Mouse (Mus musculus) neural tube, embryonic 11.5 days (tissue): Measurements from ENCODE around the gene Arid5b. TPM values are rescaled to one million over a fixed set of nuclear protein-coding genes. Genes with fewer than 3 reads are reported as not detected.
"Not testable (repeated sequence)": the region's sequence is repeated elsewhere in the genome, so short reads cannot be mapped to it uniquely, and the experiment has no call there.

Experiments
- ATAC-seq: fragments of 200-750 bp; cut with Nextera tagmentation; 2 replicates; pipeline ENCODE4 v1.8.0; 2017; ENCODE audit warnings: moderate number of reproducible peaks, mild to moderate bottlenecking, moderate TSS enrichment, moderate library complexity; ENCODE audit not compliant: insufficient read depth, low FRiP score, low TSS enrichment
- DNase-seq: peaks from one replicate; pipeline ENCODE4 v3.0.0-alpha.2; 2015; ENCODE audit warnings: low spot score
- H3K27ac ChIP-seq: fragments of 300-500 bp; sonication (generic); 2 replicates; pipeline ENCODE4 v1.5.1; 2014; ENCODE audit warnings: low read depth, mild to moderate bottlenecking, low read length
- H3K27me3 ChIP-seq: fragments of 300-500 bp; sonication (generic); 2 replicates; pipeline ENCODE4 v1.6.1; 2014; ENCODE audit warnings: mild to moderate bottlenecking, low read length, mixed read lengths; ENCODE audit not compliant: control insufficient read depth, insufficient read depth
- H3K36me3 ChIP-seq: fragments of 300-500 bp; sonication (generic); 2 replicates; pipeline ENCODE4 v1.6.1; 2014; ENCODE audit warnings: mild to moderate bottlenecking, low read length, moderate library complexity, mixed read lengths; ENCODE audit not compliant: control insufficient read depth, insufficient read depth
- H3K4me1 ChIP-seq: fragments of 300-500 bp; sonication (generic); 2 replicates; pipeline ENCODE4 v1.6.1; 2014; ENCODE audit warnings: low read length, mixed read lengths; ENCODE audit not compliant: control insufficient read depth, insufficient read depth
- H3K4me2 ChIP-seq: fragments of 300-500 bp; sonication (generic); 2 replicates; pipeline ENCODE4 v1.6.1; 2014; ENCODE audit warnings: low read depth, mild to moderate bottlenecking, moderate library complexity
- H3K4me3 ChIP-seq: fragments of 300-500 bp; sonication (generic); 2 replicates; pipeline ENCODE4 v1.5.1; 2014; ENCODE audit warnings: low read depth, low read length
- H3K9ac ChIP-seq: fragments of 300-500 bp; sonication (generic); 2 replicates; pipeline ENCODE4 v1.6.1; 2014; ENCODE audit warnings: mild to moderate bottlenecking, low read length
- H3K9me3 ChIP-seq: fragments of 300-500 bp; sonication (generic); 2 replicates; pipeline ENCODE4 v1.6.1; 2016; ENCODE audit warnings: low read length; ENCODE audit not compliant: control insufficient read depth
- WGBS: fragments of 180-500 bp; shearing (Covaris S2); extraction: QIAGEN DNeasy Blood & Tissue Kit; methylation state at CpG from one replicate; pipeline ENCODE4 v1.1.7; 2014; 5-methylcytosine and 5-hydroxymethylcytosine counted together
- polyA plus RNA-seq: library from polyadenylated mRNA; unstranded; fragments of >200 nt; fragmentation: Nextera tagmentation; extraction: Ambion mirVana; gene quantifications from 2 replicates; pipeline ENCODE4 v1.2.1, GENCODE M21; 2014

Gene Arid5b
- polyA plus RNA-seq, 1 experiment from 2014 or later = 15.0 TPM

DNA sequence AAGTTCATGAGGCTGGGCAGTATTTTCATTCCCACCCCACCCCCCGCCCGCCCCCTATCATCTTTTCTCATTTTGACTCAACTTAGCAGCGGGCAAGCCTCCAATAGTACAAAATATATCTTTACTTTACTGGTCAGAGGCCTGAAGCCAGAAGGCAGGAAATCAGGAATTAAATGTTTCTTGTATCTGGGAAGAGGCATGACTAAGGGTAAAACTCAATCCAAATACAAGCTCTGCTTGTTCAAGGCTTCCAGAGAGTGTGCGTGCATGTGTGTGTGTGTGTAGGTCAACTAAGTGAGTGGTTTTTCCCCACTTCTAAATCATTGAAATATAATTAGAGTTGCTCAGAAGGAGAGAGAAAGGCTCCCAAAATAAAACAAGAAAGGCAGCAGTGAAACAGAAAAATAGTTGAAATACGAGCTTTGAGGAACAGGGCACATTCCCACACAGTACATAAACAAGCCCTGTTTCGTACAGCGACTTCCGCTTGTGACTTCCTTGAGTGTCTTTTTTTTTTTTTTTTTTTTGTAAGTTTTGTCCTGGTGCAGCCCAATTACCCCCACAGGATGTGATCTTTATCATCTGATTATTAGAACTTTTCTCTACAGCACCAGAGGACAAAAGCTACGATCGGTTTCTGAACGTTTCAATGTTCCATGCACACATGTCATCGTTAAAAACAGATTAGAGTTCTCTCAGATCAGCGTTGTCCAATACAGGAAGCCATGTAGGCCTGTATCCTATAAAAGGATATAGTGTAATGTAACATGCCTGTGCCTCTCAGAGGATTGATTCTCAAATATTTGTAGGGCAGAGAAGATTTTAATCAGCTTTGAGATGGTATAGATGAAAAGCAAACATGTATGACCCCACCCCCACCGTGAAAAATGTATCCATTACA is 173.4 kb downstream of the Arid5b start:
- Histone ChIP-seq H3K4me1 (peaks cover 23% of the 10 kb centered on the region), H3K27ac (0 out of 2 replicates have a peak overlapping the region, but pooled peaks have one; percentile 2), H3K36me3 (no peaks in the 10 kb centered on the region; the same call in 1 of the 2 replicates), H3K4me3 (no peak overlapping the region), H3K4me2 (no peak overlapping the region), H3K27me3 (no peaks in the 10 kb centered on the region), H3K9me3 (no peaks in the 10 kb centered on the region), H3K9ac (no peak overlapping the region)
- ATAC-seq = no peak
- WGBS = 70% methylated on average over 14 of the region's 14 CpGs
- no peak for DNase-seq

DNA sequence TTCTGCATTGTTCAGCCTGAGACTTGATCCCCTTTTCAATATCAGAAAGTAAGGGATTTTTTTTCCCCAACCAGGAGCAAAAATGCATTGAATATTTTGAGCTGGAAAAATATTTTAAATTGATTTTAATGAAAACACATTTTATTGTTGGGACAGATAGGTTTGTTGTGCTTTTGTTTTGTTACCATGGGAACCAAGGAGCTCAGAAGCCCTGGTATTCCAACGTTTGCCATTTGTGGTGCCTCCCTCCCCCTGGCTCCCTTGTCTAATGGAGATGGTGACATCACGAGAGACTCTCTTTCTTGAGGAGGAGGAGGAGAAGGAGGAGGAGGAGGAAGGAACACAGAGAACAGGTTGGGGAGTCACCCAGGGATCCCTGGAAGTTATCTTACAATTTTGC is 174.1 kb downstream of the Arid5b start:
- Histone ChIP-seq H3K4me3 (no peak overlapping the region), H3K4me1 (peaks cover 23% of the 10 kb centered on the region), H3K9me3 (no peaks in the 10 kb centered on the region), H3K9ac (no peak overlapping the region), H3K27ac (no peak overlapping the region), H3K4me2 (no peak overlapping the region), H3K36me3 (no peaks in the 10 kb centered on the region; the same call in 1 of the 2 replicates), H3K27me3 (no peaks in the 10 kb centered on the region)
- ATAC-seq (no peak), DNase-seq (no peak)
- WGBS = 15% methylated on average over 2 of the region's 2 CpGs

DNA sequence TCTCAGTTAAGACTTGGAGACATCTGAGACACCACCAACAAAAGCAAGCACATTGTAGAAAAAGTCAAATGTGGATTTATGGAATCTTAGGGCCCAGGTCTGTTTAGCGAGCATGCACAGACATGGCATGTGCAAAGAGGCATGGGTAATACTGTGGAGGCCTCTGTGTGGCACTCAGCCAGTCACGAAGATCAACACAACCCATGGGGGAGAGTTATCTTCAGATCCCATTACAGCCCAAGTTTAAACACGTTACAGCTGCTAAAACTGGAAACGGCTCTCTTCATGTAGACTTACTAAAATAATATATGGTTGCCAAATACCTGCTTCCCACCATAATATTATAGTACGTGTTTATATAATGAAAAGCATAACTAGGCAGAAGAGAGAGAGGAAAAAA is 174.6 kb downstream of the Arid5b start:
- Histone ChIP-seq H3K4me3 (no peak overlapping the region), H3K27ac (no peak overlapping the region), H3K4me1 (peaks cover 23% of the 10 kb centered on the region), H3K4me2 (no peak overlapping the region), H3K9me3 (no peaks in the 10 kb centered on the region), H3K27me3 (no peaks in the 10 kb centered on the region), H3K9ac (no peak overlapping the region), H3K36me3 (no peaks in the 10 kb centered on the region; the same call in 1 of the 2 replicates)
- 77% methylated on average over 5 of the region's 5 CpGs for WGBS
- DNase-seq (no peak), ATAC-seq (no peak)

DNA sequence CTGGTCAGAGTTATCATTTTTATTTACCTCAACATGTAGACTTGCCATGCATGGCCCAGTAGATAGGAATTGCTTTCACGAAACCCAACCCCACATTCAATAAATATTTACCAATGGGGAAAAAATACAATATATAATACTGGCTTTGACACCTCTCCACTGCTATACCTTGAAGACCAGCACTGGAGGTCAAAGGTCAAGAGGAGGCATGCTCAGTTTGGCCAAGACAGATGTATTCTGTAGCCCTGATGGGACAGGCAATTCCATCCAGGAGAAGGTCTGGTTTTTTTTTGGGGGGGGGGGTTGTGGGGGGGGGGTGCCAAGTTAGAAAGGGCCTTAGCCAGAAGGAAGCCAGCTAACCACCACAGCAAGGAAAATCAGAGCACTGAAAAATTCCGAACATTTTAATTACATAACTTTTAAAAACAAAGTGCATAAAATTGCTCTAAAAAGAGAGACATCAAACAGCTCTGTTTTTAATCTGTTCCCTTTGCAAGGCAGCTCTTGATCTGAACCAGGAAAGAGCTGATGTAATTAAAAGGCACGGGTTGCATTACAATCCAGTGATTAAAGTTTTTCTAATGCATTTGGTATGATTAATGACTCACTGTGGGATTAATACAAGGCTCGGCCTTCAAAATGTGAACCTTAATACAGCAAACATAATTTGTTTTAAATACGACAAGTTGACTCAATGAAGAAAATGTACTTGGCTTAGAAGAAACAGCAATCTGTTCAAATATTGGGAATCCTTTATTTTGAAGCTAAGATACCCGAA is 175.3 kb downstream of the Arid5b start:
- ATAC-seq (no peak), DNase-seq (no peak)
- H3K36me3 ChIP-seq = no peaks in the 10 kb centered on the region; the same call in 1 of the 2 replicates
- no peak overlapping the region for H3K9ac ChIP-seq
- no peaks in the 10 kb centered on the region for H3K27me3 ChIP-seq
- H3K9me3 ChIP-seq = no peaks in the 10 kb centered on the region
- H3K4me2 ChIP-seq = no peak overlapping the region
- peaks cover 23% of the 10 kb centered on the region for H3K4me1 ChIP-seq
- 84% methylated on average over 6 of the region's 6 CpGs for WGBS
- no peak overlapping the region for H3K4me3 ChIP-seq
- no peak overlapping the region for H3K27ac ChIP-seq

DNA sequence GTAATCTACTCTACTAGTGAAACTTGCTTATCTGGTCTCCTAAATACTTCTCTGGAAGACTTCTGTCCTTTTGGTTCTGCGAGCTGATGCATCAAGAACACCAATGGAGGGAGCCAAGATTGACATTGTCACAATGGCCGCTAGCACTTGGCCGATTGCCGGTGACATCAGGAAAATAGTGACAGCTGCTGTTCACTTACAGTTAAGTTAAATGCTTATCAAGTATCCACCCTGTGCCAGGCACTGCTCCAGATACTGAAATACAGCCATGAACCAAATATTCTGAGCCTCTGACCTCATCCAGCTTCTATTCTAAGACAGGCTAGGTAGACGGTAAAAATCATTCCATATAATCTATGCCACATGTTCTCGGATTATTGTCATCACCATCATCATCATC is 176.0 kb downstream of the Arid5b start:
- no peak for DNase-seq
- H3K27ac ChIP-seq = no peak overlapping the region
- WGBS = 94% methylated on average over 6 of the region's 6 CpGs
- H3K4me2 ChIP-seq = no peak overlapping the region
- H3K27me3 ChIP-seq = no peaks in the 10 kb centered on the region
- no peaks in the 10 kb centered on the region for H3K9me3 ChIP-seq
- peaks cover 6% of the 10 kb centered on the region for H3K36me3 ChIP-seq
- no peak for ATAC-seq
- peaks cover 23% of the 10 kb centered on the region for H3K4me1 ChIP-seq
- no peak overlapping the region for H3K4me3 ChIP-seq
- no peak overlapping the region for H3K9ac ChIP-seq

DNA sequence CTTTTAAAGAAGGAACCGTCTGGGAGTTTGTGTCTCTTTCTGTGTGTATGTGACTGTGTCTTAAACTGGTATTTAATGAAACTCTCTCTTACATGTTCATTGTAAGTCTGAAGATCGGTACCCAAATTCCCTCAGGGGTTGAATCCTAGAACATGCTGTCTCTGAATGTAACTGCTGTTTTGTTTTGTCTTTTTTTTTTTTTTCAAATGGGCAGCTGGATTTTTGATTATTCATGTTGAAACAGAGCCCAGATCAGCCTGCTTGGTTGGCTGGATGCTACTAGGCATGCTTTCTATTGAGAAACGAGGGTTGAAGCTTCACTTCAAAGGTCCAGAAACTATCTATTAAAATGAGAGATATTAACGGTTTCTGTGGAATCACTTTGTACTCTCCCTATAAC is 177.3 kb downstream of the Arid5b start:
- Histone ChIP-seq H3K9ac (no peak overlapping the region), H3K9me3 (no peaks in the 10 kb centered on the region), H3K36me3 (peaks cover 13% of the 10 kb centered on the region), H3K4me2 (no peak overlapping the region), H3K27ac (no peak overlapping the region), H3K4me1 (peaks cover 13% of the 10 kb centered on the region), H3K4me3 (no peak overlapping the region), H3K27me3 (no peaks in the 10 kb centered on the region)
- 84% methylated on average over 4 of the region's 4 CpGs for WGBS
- DNase-seq (no peak), ATAC-seq (no peak)

DNA sequence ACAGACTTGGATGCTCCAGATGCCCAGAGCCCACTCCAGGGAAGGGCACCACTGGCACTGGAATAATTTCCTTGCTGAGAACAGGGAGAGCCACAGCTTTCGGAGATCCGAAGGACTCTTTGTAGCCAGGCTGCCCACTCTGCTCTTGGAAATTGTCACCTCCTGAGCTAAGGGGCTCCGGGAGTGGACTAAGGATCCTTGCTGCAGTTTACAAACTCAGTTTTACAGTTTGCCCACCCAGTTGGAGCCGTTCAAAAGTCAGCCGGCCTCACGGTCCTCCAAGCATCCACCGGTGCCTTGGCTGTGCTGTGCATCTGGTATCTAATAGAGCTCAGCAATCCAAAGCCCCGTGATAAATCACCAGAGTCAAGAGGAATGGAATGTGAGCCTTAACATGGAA is 178.0 kb downstream of the Arid5b start:
- peaks cover 6% of the 10 kb centered on the region; the same call in 1 of the 2 replicates for H3K4me1 ChIP-seq
- no peaks in the 10 kb centered on the region for H3K9me3 ChIP-seq
- DNase-seq (no peak), ATAC-seq (no peak)
- WGBS = 73% methylated on average over 8 of the region's 8 CpGs
- no peaks in the 10 kb centered on the region for H3K27me3 ChIP-seq
- no peak overlapping the region for H3K4me2 ChIP-seq
- no peak overlapping the region for H3K27ac ChIP-seq
- no peak overlapping the region for H3K9ac ChIP-seq
- peaks cover 13% of the 10 kb centered on the region for H3K36me3 ChIP-seq
- H3K4me3 ChIP-seq = no peak overlapping the region

DNA sequence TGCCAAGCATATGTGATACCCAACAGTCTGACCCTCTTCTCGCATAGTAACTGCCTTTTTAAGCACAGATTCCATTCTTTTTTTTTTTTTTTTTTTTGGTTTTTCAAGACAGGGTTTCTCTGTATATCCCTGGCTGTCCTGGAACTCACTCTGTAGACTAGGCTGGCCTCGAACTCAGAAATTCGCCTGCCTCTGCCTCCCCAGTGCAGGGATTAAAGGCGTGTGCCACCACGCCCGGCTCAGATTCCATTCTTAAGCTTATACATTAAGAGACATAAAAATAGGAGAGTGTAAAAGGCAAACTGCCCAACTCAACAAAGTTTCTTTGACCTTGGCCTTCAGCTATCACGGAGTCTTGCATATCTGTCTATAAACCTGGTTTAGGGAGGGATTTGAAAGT is 178.7 kb downstream of the Arid5b start:
- not testable (repeated sequence) for H3K4me2 ChIP-seq, H3K9me3 ChIP-seq, ATAC-seq, DNase-seq, H3K27ac ChIP-seq, H3K4me3 ChIP-seq, H3K4me1 ChIP-seq, H3K9ac ChIP-seq, H3K27me3 ChIP-seq
- H3K36me3 ChIP-seq = peaks cover 13% of the 10 kb centered on the region
- 92% methylated on average over 7 of the region's 7 CpGs for WGBS
